Mouse (Mus musculus): ENCODE measurements around the gene Ppp2r5c.

Gene Ppp2r5c

DNA sequence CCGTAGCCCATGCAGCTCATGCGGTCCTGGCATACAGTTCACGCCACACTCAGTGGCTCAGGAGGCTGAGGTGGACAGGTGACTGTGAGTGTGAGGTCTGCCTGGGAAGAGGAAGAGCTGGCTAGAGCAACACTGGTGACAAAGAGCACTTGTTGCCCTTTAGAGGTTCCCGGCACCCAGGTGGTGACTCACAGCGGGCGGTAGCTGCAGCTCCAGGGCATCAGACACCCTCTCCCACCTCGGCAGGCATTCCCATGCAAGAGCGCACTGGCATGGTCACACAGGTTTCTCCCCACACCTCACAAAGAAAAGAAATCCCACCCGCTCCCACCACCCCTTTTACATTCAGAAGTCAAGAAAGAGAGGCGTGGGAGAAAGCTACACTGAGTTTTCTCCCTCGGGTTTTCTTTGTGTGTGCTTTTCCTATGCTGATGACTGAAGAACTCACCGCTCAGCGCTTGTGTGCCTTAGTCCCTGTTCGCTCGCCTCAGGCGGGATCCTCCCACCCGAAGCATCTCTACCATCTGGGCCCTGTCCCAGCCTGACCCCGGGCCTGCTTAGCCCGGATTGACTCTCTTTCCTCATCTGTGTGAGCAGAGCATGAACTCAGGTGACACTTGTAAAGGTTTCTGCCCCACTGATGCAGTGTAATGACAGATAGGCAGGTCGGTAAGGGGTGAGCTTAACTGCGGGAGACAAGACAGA, 108.8 kb downstream of the Ppp2r5c start:
- DNase-seq (ENCODE audit: low read depth, low spot score): no peak

DNA sequence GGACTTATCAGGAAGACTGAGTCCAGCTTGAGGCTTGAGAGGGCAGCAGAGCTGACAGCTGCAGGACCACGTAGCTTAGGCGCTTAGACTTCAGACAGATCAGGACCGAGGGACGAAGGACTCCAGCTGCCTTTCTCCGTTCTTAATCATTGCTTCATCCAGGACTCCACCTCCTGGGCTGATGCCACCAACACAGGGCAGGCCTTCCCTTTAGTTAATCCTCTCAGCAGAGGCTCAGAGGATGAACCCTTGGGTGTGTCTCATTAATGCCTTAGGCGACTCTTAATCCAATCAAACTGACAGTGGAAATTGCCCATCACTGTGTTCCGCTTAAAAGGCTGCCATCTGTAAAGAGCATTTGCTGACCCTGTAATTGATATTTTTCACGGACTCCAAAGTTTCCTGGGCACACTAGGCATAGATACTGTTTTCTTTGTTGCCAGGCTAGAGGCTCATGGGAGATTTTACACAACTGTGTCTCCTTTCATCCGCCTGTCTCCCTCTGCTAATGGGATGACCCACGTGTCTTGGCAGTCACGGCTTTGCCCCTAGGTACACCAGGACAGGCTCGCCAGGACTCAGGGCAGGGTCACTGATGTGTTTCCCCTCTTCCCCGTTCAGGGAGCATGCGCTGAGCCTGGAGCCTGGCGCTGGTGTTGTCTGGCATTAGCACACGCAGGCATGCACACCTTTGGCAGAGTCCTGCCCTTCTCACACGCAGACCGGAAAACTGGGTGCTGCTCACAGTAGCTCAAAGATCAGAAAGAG, 110.1 kb downstream of the Ppp2r5c start:
- no peak for DNase-seq (ENCODE audit: low read depth, low spot score)

DNA sequence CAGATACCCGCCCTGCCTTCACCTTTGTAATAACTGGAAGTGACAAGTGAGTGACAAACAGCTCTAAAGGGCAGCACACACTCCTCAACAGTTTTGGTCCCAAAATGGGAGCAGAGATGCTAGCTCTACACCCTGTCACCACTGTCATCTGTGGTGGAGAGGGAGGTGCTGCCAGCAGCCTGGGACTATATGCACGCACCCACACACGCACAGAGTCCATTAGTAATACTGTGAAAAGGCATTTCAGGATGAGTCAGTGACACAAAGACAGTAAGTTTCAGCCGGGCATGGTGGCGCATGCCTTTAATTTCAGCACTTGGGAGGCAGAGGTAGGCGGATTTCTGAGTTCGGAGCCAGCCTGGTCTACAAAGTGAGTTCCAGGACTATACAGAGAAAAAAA, 111.3 kb downstream of the Ppp2r5c start:
- no peak for DNase-seq (ENCODE audit: low read depth, low spot score)

DNA sequence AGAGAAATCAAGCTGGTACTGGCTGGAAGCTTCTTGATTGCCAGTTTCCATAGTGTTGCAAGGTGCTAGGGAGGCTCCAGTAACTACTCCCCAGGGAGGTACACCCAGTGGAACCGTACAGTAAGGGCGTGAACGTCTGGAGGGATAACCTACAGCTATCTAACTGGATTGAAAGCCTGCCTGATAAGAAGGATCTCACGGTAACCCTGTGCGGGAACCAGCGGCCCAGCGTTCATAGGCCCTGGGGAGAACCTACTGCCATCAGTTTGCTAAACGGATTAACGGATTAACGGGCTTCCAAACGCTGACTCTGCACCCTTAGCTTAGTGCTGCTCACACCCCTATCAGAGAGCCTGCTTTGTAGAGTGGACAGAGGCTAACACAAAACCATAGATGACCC, 116.5 kb downstream of the Ppp2r5c start:
- DNase-seq (ENCODE audit: low read depth, low spot score): no peak

GRCm38 (mm10) chr12:110564848-110565247, 117.9 kb downstream of the Ppp2r5c start:
- DNase-seq (ENCODE audit: low read depth, low spot score): no peak

GRCm38 (mm10) chr12:110566366-110566765, 119.4 kb downstream of the Ppp2r5c start:
- no peak for DNase-seq (ENCODE audit: low read depth, low spot score)

DNA sequence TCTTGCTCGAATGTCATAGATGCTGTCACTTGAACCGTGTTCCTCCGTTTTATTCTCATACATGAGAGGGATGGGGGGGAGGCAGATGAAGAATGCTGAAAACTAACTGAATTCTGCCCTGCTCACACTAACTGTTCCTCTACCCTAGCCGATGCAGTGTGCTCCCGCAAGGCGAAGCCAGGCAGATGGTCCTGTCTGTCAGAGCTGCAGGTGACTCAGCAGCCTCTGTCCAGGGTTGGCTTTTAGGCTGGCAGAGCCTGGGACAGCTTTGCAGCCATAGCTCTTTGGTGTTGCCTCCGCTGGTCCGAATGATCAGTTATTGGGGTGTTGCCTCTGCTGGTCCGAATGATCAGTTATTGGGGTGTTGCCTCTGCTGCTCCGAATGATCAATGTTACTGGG, 124.1 kb downstream of the Ppp2r5c start:
- DNase-seq (ENCODE audit: low read depth, low spot score): no peak

DNA sequence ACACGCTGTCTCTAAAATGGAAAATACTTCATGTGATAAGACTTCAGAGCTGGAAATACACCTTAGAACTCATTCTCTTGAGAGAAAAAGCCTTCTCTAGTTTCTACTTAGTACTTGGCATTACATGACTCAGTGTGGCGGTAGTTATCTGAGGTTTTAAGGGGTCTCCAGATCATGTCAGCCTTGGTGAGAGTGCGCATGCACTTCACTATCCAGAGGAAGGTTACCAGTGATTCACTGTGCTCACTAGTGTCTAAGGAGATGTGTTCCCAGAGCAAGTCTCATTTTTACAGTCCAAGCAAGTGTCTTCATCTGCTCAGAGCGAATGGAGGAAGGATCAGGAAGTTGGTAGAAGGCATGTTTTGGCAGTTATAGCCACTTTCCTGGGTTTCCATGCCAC, 125.4 kb downstream of the Ppp2r5c start:
- no peak for DNase-seq (ENCODE audit: low read depth, low spot score)

DNA sequence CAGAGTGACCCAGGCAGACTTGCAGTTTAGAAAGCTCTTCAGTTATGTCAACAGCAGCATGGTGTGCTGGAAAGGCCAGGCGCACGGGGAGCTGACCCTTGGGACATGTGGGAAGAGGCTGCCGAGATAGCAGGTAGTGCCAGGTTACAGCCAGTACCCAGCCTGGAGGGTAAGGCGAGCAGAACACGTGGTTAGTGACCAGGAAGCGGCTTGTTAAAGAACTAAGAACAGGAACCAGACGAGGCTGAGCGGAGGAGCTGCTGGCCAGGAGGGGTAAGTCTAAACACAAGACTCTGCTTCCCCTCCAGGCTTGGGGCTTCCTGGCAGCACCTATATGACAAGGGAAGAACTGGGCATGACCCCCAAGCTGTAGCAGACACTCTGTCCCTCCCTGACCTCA, 126.7 kb downstream of the Ppp2r5c start:
- no peak for DNase-seq (ENCODE audit: low read depth, low spot score)

GRCm38 (mm10) chr12:110575926-110576325, 129.0 kb downstream of the Ppp2r5c start:
- DNase-seq (ENCODE audit: low read depth, low spot score): no peak

DNA sequence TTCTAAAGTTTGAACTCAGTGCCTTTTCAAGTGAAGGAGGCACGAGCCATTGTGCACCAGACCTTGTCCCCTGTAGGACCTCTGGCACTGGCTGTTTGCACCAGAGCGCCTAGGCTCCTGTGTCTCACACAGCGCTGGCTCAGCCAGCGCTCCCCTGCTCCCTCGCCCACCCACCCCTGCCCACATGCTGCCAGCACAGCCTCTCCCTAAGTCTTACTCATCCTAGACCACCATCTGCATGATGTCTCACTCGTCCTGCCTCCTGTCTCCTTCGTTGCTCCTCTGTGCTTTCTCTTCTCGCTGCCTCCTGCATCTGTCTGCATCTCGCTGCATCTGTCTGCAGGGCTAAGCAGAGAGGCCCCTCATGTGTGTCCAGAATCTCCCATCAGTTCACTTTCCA, 131.4 kb downstream of the Ppp2r5c start:
- no peak for DNase-seq (ENCODE audit: low read depth, low spot score)

- no peak for DNase-seq (ENCODE audit: low read depth, low spot score)
Measured at GRCm38 (mm10) chr12:110588622-110589021, 141.7 kb downstream of the Ppp2r5c start.

DNA sequence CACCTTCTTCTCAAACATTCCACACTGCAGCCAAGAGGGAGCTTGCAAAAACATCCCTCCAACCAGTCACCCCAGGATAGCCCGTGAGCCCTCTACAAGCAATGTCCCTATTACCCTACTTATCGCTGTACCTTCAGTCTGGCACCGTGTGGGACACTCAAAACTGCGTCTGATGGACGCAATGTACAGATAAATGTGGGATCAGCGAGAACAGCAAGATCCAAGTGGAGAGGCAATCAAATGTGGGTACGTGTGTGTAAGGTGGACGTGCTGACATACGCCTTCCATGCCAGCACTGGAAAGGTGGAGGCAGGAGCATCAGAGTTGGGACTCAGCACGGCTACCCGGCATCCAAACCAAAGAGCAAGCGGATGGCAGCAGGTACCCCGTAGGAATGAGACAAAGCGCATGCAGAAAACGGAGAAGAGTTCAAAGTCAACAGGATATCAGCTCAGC, 143.9 kb downstream of the Ppp2r5c start:
- DNase-seq (ENCODE audit: low read depth, low spot score): no peak

DNA sequence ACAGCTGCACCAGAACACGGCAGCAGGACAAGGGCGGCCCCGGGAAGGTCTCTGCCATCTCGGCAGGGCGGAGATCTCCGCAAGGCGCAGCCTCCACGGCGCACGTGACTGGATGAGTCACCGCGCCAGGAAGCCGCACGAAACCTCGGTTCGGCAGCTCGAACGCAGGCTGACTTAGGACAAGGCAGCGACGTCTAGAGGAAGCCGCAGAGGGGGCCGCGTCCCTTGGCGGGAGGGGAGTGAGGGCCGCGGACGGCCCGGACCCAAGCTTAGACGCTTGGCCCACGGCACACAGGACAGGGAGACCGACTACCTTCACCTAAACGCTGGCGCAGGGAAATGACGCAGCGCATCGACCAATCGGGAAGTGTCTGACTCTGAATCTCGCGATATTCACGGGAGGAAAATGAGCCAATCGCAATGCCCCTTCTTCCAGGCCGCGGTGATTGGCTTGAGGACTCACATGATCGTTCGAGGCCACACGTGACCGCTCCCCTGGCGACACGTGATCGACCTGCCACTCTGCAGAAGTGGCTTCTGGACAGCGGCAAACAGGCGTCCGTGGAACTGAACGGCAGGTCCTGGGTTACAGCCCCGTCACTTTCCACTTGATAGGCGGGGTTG, 144.5 kb downstream of the Ppp2r5c start:
- peak; percentile 97 for DNase-seq (ENCODE audit: low read depth, low spot score)

- DNase-seq (ENCODE audit: low read depth, low spot score): peak; percentile 33
Measured at GRCm38 (mm10) chr12:110598527-110598926, 151.6 kb downstream of the Ppp2r5c start.

DNA sequence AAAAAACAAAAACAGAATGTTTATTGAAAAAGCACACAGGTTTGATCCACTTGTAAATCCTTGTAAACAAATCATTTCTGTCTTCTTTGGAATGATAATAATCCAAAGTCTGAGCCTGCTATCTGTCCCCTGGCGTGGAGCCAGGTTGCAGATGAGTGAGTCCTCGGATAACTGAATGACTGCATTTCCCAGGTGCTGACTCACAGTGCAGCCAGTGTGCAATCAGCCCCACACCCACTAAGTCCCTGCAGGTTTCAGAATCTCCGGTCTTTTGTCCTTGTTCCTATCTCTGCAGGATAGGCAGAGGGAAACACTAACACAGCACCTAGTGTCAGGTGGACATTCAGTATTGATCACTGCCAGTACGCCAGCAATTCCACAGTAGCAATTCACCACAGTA, 152.9 kb downstream of the Ppp2r5c start:
- no peak for DNase-seq (ENCODE audit: low read depth, low spot score)

GRCm38 (mm10) chr12:110600225-110600991, 153.5 kb downstream of the Ppp2r5c start:
- no peak for DNase-seq (ENCODE audit: low read depth, low spot score)

DNA sequence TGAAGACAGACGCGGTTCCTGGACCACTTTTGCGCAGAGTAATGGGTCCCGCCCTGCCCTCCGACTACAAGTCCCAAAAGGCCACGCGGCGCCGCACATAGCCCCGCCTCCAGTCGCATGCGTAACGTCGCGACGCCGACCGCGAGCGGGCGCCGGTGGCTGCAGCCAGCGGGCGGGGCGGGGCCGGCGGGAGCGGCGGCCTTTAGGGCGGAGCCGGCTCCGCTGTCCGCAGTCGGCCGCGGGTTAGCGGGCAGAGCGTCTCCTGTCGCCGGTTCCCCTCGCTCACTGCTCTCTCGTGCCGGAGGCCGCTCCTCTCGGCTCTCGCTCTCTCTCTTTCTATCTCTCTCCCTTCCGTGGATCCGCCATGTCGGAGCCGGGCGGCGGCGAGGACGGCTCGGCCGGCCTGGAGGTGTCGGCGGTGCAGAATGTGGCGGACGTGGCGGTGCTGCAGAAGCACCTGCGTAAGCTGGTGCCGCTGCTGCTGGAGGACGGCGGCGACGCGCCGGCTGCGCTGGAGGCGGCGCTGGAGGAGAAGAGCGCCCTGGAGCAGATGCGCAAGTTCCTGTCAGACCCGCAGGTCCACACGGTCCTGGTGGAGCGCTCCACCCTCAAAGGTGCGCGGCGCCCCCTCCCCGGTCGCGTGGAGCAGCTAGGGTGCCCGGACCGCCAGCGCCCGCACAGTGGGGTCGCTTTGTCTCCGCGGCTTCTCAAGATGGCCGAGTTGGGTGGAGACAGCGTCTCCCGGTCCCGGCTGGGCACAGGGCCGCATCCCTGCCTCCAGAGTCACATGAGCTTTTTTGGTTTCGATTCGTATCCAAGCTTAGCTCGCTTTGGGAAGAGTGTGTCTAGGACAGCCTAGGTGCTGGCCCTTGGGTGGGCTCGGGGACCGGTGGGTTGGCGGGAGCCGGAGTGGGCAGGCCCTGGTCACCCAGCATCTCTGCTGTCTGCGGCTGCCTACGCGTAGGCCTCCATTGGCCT, 154.6 kb downstream of the Ppp2r5c start, which contains the start of gene Dync1h1:
Dync1h1 (plus strand) TSS at position 212 of the 978 bp plus-strand sequence.
- DNase-seq (ENCODE audit: low read depth, low spot score): peak; percentile 86

- no peak for DNase-seq (ENCODE audit: low read depth, low spot score)
Measured at GRCm38 (mm10) chr12:110606161-110606560, 159.2 kb downstream of the Ppp2r5c start.

- DNase-seq (ENCODE audit: low read depth, low spot score): no peak
Measured at GRCm38 (mm10) chr12:110606676-110607075, 159.8 kb downstream of the Ppp2r5c start.

Data from c-Kit-negative CD71-positive TER-119-positive erythroid progenitor cells, embryonic 14.5 days (primary cell).